Mouse (Mus musculus): ENCODE results near the gene Syne3. TPM values are rescaled to one million over a fixed set of nuclear protein-coding genes. Genes with fewer than 3 reads are reported as not detected.

The Syne3 gene
- total and polyA plus RNA-seq, 3 experiments: 2.3 to 8.5 (median 7.0) TPM

DNA sequence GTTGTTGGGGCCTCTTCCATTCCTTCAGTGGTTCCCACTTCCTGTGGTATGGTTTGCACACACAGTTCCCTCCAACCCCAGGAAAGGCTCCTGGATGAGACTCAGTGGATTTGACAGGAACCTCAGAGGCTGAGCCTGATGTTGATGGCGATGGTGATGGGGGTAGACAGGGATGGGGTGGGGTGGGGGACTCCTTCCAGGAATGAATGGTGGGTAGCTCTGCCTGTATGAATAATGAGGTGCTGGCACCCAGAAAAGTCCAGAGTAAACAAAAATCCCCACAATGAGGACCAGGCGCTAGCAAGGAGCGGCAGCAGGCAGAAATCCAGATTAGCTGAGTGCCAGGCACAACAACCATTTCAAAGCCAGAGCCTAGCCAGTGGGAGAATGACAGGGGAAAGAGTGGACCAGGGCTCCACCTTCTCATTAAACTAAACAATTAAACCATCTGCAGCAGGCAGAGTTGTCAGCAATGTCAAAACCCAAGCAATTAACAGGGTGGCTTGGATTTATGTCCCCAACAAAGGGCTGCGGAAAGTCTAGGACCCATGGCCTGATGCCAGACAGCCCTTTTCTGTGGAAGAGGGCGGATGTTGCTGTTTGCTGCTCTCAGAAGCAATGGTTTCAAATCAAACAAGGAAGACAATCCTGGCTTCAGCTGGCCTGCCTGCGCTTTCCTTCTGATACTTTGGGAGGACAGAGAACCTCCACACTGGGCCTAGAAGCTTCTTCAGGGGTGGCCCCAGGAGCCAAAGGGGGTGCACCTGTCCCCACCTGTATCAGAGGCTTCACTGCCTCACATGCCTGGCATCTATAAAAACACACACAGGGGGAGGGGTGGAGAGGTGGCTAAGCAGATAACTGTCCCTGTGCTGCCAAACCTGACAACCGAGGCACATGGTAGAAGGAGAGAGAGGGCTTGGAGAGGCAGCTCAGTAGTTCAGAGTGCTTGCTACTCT, 44.4 kb downstream of the Syne3 start:
- Histone ChIP-seq H3K27me3 (ENCODE audit: control insufficient read depth, insufficient read depth, low read length) (no peaks in the 10 kb centered on the region), H3K27ac (no peak overlapping the region), H3K4me3 (no peak overlapping the region), H3K36me3 (ENCODE audit: control insufficient read depth, insufficient read depth, low read length) (no peaks in the 10 kb centered on the region), H3K4me1 (ENCODE audit: control insufficient read depth, insufficient read depth, low read length) (peaks cover 1% of the 10 kb centered on the region; the same call in 1 of the 2 replicates), H3K79me2 (replicated peaks; ENCODE audit: control insufficient read depth, insufficient read depth, low read length) (no peaks in the 10 kb centered on the region), H3K9ac (ENCODE audit: low read depth, low read length) (no peak overlapping the region)
- WGBS: 50% methylated on average over 7 of the region's 7 CpGs
- intact Hi-C loops (cut with DNase I): no loop called here
- DNase-seq: no peak
- TF ChIP-seq CTCF (IDR thresholded peaks at IDR 0.05) (no peak), POLR2A (IDR thresholded peaks at IDR 0.05; ENCODE audit: insufficient read depth, low read depth, low read length) (no peak), EP300 (IDR thresholded peaks at IDR 0.05; ENCODE audit: insufficient read depth, low read depth, low read length) (no peak)

DNA sequence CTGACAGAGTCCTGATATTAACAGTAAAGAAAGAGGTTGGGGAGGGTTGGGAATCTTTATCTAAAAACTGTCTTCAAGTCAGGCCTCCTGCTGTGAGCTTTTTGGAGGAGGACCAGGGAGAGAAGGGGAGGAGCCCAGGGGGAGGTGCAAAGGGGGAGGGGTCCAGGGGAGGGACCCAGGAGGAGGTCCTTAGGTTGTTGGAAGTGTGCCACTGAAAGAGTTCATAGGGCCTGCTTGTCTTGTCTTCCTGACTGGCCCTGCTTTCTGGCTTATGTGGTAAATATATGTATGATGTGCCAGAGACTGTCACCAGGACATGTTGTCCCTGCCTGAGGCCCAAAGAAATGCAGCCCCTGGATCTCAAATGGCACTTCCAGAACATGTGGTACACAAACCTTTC, 49.2 kb downstream of the Syne3 start:
- intact Hi-C loops (cut with DNase I): no loop called here
- Histone ChIP-seq H3K36me3 (ENCODE audit: control insufficient read depth, insufficient read depth, low read length) (no peaks in the 10 kb centered on the region), H3K9ac (ENCODE audit: low read depth, low read length) (no peak overlapping the region), H3K79me2 (replicated peaks; ENCODE audit: control insufficient read depth, insufficient read depth, low read length) (no peaks in the 10 kb centered on the region), H3K27ac (no peak overlapping the region), H3K4me1 (ENCODE audit: control insufficient read depth, insufficient read depth, low read length) (no peaks in the 10 kb centered on the region), H3K27me3 (ENCODE audit: control insufficient read depth, insufficient read depth, low read length) (no peaks in the 10 kb centered on the region), H3K4me3 (no peak overlapping the region)
- TF ChIP-seq CTCF (IDR thresholded peaks at IDR 0.05) (no peak), EP300 (IDR thresholded peaks at IDR 0.05; ENCODE audit: insufficient read depth, low read depth, low read length) (no peak), POLR2A (IDR thresholded peaks at IDR 0.05; ENCODE audit: insufficient read depth, low read depth, low read length) (no peak)
- no peak for DNase-seq

DNA sequence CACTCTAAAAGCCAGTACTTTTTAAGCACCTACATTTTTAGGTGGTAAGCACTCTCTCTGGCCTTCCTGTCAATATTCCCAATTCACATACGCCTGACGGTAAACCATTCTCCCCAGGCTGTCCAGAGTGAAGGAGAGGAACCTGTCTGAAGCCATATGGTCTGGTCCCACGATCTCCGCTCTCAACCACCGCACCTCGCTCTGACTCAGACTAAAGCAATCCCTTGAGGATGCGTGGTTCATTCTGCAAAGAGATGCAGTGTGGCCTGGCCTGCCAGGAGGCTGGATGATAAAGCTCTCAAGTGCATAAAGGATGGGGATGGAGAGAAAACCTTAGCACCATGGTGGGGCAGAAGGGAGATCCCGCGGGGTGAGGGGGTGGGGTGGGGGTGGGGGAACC, 49.6 kb downstream of the Syne3 start:
- Histone ChIP-seq H3K36me3 (ENCODE audit: control insufficient read depth, insufficient read depth, low read length) (no peaks in the 10 kb centered on the region), H3K79me2 (replicated peaks; ENCODE audit: control insufficient read depth, insufficient read depth, low read length) (no peaks in the 10 kb centered on the region), H3K4me1 (ENCODE audit: control insufficient read depth, insufficient read depth, low read length) (no peaks in the 10 kb centered on the region), H3K4me3 (no peak overlapping the region), H3K9ac (ENCODE audit: low read depth, low read length) (no peak overlapping the region), H3K27me3 (ENCODE audit: control insufficient read depth, insufficient read depth, low read length) (no peaks in the 10 kb centered on the region), H3K27ac (no peak overlapping the region)
- intact Hi-C loops (cut with DNase I): no loop called here
- WGBS: 77% methylated on average over 9 of the region's 9 CpGs
- no peak for TF ChIP-seq POLR2A (IDR thresholded peaks at IDR 0.05; ENCODE audit: insufficient read depth, low read depth, low read length)
- TF ChIP-seq CTCF (IDR thresholded peaks at IDR 0.05): no peak
- TF ChIP-seq EP300 (IDR thresholded peaks at IDR 0.05; ENCODE audit: insufficient read depth, low read depth, low read length): no peak
- no peak for DNase-seq

DNA sequence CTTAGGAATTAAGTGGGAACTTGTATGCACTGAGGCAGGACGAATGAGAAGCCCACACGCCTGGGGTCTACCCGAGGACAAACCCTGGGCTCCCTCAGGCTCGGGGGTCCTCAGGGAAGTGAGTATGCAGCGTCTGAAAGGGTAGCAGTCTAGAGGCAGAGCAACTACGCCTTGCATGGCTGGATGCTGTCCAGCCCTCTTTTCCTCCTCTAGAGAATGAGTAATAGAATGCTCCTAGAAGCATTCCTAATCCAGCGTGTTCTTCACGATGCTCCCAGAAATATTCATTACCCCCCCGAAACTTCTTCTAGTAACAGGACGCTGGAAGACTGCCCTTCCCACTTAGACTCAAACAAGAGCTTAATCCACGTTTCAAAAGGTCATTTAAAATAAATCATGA, 51.3 kb downstream of the Syne3 start:
- 82% methylated on average over 11 of the region's 11 CpGs for WGBS
- intact Hi-C loops (cut with DNase I): no loop called here
- H3K27me3 ChIP-seq (ENCODE audit: control insufficient read depth, insufficient read depth, low read length): no peaks in the 10 kb centered on the region
- H3K27ac ChIP-seq: no peak overlapping the region
- DNase-seq: no peak
- no peak overlapping the region for H3K9ac ChIP-seq (ENCODE audit: low read depth, low read length)
- H3K4me3 ChIP-seq: no peak overlapping the region
- H3K4me1 ChIP-seq (ENCODE audit: control insufficient read depth, insufficient read depth, low read length): no peaks in the 10 kb centered on the region; the same call in 1 of the 2 replicates
- no peaks in the 10 kb centered on the region for H3K36me3 ChIP-seq (ENCODE audit: control insufficient read depth, insufficient read depth, low read length)
- H3K79me2 ChIP-seq (replicated peaks; ENCODE audit: control insufficient read depth, insufficient read depth, low read length): no peaks in the 10 kb centered on the region
- TF ChIP-seq CTCF (IDR thresholded peaks at IDR 0.05): no peak
- TF ChIP-seq EP300 (IDR thresholded peaks at IDR 0.05; ENCODE audit: insufficient read depth, low read depth, low read length): no peak

DNA sequence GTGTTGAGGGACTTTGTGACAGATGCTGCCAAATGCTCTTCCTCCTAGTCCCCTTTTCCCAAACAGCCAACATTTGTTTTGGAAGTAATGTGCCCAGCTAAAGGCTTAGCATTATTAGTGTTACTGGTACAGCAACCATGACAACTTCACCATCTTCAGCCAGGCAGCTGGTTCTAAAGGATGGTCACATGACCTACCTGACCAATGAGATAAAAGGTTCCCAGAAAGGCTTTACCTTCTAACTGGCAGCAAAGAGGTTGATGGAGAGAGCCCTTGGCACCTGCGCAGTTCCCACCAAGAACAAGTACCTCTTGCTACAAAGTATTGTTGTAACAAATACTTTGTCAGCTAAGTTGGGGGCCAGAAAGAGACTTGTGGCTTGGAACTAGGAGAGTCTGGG, 52.4 kb downstream of the Syne3 start:
- no peaks in the 10 kb centered on the region for H3K36me3 ChIP-seq (ENCODE audit: control insufficient read depth, insufficient read depth, low read length)
- intact Hi-C loops (cut with DNase I): no loop called here
- no peak overlapping the region for H3K27ac ChIP-seq
- 97% methylated on average over 1 of the region's 1 CpGs for WGBS
- no peak for DNase-seq
- no peaks in the 10 kb centered on the region for H3K79me2 ChIP-seq (replicated peaks; ENCODE audit: control insufficient read depth, insufficient read depth, low read length)
- no peak for TF ChIP-seq EP300 (IDR thresholded peaks at IDR 0.05; ENCODE audit: insufficient read depth, low read depth, low read length)
- TF ChIP-seq POLR2A (IDR thresholded peaks at IDR 0.05; ENCODE audit: insufficient read depth, low read depth, low read length): no peak
- H3K27me3 ChIP-seq (ENCODE audit: control insufficient read depth, insufficient read depth, low read length): no peaks in the 10 kb centered on the region
- no peak overlapping the region for H3K9ac ChIP-seq (ENCODE audit: low read depth, low read length)
- no peak overlapping the region for H3K4me3 ChIP-seq
- no peaks in the 10 kb centered on the region; the same call in 1 of the 2 replicates for H3K4me1 ChIP-seq (ENCODE audit: control insufficient read depth, insufficient read depth, low read length)

DNA sequence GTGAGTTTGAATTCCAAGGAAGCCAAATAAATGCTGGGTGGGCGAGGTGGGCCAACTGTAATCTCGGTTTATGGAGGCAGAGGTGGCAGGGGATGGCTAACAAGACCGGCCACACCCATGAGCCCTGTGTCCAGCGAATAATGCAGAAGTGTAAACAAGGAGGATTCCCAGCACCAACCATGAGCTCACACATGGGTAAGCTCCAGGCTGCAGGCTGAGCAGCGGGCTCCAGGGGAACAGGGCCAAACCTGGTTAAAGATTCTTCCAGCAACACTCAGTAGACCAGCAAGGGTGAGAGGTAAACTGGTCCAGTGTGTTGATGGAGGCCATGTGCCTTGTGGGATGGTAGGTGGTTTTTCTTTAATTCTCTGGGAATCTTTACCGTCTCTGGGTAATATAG, 53.2 kb downstream of the Syne3 start:
- Histone ChIP-seq H3K36me3 (ENCODE audit: control insufficient read depth, insufficient read depth, low read length) (no peaks in the 10 kb centered on the region), H3K79me2 (replicated peaks; ENCODE audit: control insufficient read depth, insufficient read depth, low read length) (no peaks in the 10 kb centered on the region), H3K27ac (no peak overlapping the region), H3K4me3 (no peak overlapping the region), H3K27me3 (ENCODE audit: control insufficient read depth, insufficient read depth, low read length) (no peaks in the 10 kb centered on the region), H3K9ac (ENCODE audit: low read depth, low read length) (no peak overlapping the region), H3K4me1 (ENCODE audit: control insufficient read depth, insufficient read depth, low read length) (no peaks in the 10 kb centered on the region; the same call in 1 of the 2 replicates)
- no peak for TF ChIP-seq EP300 (IDR thresholded peaks at IDR 0.05; ENCODE audit: insufficient read depth, low read depth, low read length)
- no peak for TF ChIP-seq POLR2A (IDR thresholded peaks at IDR 0.05; ENCODE audit: insufficient read depth, low read depth, low read length)
- no peak for TF ChIP-seq CTCF (IDR thresholded peaks at IDR 0.05)
- WGBS: 83% methylated on average over 6 of the region's 6 CpGs
- intact Hi-C loops (cut with DNase I): no loop called here
- no peak for DNase-seq
